Mouse (Mus musculus) intestine, embryonic 16.5 days (tissue): ENCODE measurements around the gene Fuca2. TPM values are rescaled to one million over a fixed set of nuclear protein-coding genes. Genes with fewer than 3 reads are reported as not detected.
"Not testable (repeated sequence)": the region's sequence is repeated elsewhere in the genome, so short reads cannot be mapped to it uniquely, and the experiment has no call there.

Experiments used
- ATAC-seq: fragments of 200-750 bp; cut with Nextera tagmentation; 2 replicates; pipeline ENCODE4 v1.8.0; 2017; ENCODE audit warnings: moderate TSS enrichment, moderate library complexity
- H3K27ac ChIP-seq: fragments of 300-500 bp; sonication (generic); 2 replicates; pipeline ENCODE4 v1.5.1; 2014; ENCODE audit warnings: mild to moderate bottlenecking, low read length
- H3K27me3 ChIP-seq: fragments of 300-500 bp; sonication (generic); replicated peaks from 2 replicates; pipeline ENCODE4 v1.6.1; 2014; ENCODE audit warnings: low read length, control low read depth, mixed read lengths; ENCODE audit not compliant: control insufficient read depth, insufficient read depth
- H3K36me3 ChIP-seq: fragments of 300-500 bp; sonication (generic); 2 replicates; pipeline ENCODE4 v1.6.1; 2014; ENCODE audit warnings: low read length, control low read depth; ENCODE audit not compliant: control insufficient read depth, insufficient read depth
- H3K4me1 ChIP-seq: fragments of 300-500 bp; sonication (generic); 2 replicates; pipeline ENCODE4 v1.6.1; 2014; ENCODE audit warnings: low read length, control low read depth, mixed read lengths; ENCODE audit not compliant: control insufficient read depth, insufficient read depth
- H3K4me2 ChIP-seq: fragments of 300-500 bp; sonication (generic); 2 replicates; pipeline ENCODE4 v1.6.1; 2014; ENCODE audit warnings: low read depth, low read length, control low read depth
- H3K4me3 ChIP-seq: fragments of 300-500 bp; sonication (generic); 2 replicates; pipeline ENCODE4 v1.5.1; 2014; ENCODE audit warnings: mild to moderate bottlenecking, low read length
- H3K9ac ChIP-seq: fragments of 300-500 bp; sonication (generic); 2 replicates; pipeline ENCODE4 v1.6.1; 2014; ENCODE audit warnings: low read depth, low read length
- H3K9me3 ChIP-seq: fragments of 300-500 bp; sonication (generic); 2 replicates; pipeline ENCODE4 v1.6.1; 2016; ENCODE audit warnings: low read length, control low read depth; ENCODE audit not compliant: control insufficient read depth
- WGBS: fragments of 180-500 bp; shearing (Covaris S2); extraction: QIAGEN DNeasy Blood & Tissue Kit; methylation state at CpG from one replicate; pipeline ENCODE4 v1.1.7; 2014; 5-methylcytosine and 5-hydroxymethylcytosine counted together
- polyA plus RNA-seq: library from polyadenylated mRNA; unstranded; fragments of >200 nt; fragmentation: Nextera tagmentation; extraction: Ambion mirVana; gene quantifications from 2 replicates; pipeline ENCODE4 v1.2.1, GENCODE M21; 2015

The Fuca2 gene
- polyA plus RNA-seq, 1 experiment from 2014 or later = 232 TPM

- not testable (repeated sequence) for H3K27me3 ChIP-seq
- WGBS = 51% methylated on average over 4 of the region's 4 CpGs
These were observed 2.2 kb downstream of the Fuca2 start for GRCm38 (mm10) chr10:13501533-13501932.

DNA sequence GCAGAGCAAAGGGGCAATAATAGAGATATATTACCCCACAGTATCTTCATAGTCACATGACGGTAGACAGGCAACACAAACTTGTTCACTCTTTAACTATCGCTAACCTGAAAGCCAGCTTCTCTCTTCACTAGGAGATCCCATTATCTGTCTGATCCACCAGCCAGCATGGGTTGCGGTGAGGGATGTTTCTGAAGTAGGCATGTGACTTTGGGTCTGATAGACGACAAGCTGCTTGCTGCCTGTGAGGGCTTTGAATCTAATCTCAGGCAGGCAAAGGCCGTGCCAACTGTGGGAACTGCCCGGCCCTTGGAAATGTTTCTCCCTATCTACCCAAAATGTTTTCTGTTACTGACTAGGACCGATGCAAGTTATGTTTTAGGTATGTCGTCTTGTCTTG is 3.0 kb downstream of the Fuca2 start:
- Histone ChIP-seq H3K36me3 (0 out of 2 replicates have a peak, but pooled peaks cover 2% of the 10 kb centered on the region), H3K27me3 (no peaks in the 10 kb centered on the region), H3K4me2 (peak overlapping the region; percentile 84; the same call in 1 of the 2 replicates), H3K9me3 (no peaks in the 10 kb centered on the region), H3K27ac (no peak overlapping the region), H3K9ac (no peak overlapping the region), H3K4me1 (peaks cover 4% of the 10 kb centered on the region; the same call in 1 of the 2 replicates), H3K4me3 (no peak overlapping the region)
- WGBS = 76% methylated on average over 8 of the region's 8 CpGs
- peak; percentile 12 for ATAC-seq

More at GRCm38 (mm10) chr10:13501533-13501932, 2.2 kb downstream of the Fuca2 start:
- 0 out of 2 replicates have a peak, but pooled peaks have one; percentile 10 for ATAC-seq
- Histone ChIP-seq H3K4me2 (peak overlapping the region; percentile 84), H3K4me3 (peak overlapping the region; percentile 74), H3K9ac (peak overlapping the region; percentile 79)
- H3K4me1 ChIP-seq, H3K36me3 ChIP-seq, H3K9me3 ChIP-seq, H3K27ac ChIP-seq: not testable (repeated sequence)

DNA sequence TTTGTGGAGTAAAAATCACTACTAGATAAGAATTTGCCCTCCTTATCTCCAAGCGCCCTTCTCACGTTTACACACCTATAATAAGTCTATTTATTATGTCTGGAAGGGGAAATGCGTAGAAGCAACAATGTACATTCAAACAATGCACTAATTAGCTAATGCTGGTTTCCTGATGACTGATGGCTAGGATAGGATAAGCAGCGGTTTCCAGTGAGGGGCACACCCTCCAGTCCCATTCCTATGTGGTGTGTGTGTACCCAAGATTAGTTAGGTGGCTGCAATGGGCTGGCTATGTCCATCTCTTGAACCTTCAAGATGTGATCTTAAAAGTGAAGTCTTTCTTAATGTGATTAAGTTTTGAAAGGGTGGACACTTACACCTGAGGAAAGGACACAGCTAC is 22.5 kb downstream of the Fuca2 start:
- H3K4me1 ChIP-seq = no peaks in the 10 kb centered on the region
- no peak overlapping the region for H3K4me3 ChIP-seq
- 64% methylated on average over 4 of the region's 4 CpGs for WGBS
- ATAC-seq = no peak
- no peak overlapping the region for H3K27ac ChIP-seq
- H3K4me2 ChIP-seq = no peak overlapping the region
- no peak overlapping the region for H3K9ac ChIP-seq
- no peaks in the 10 kb centered on the region for H3K27me3 ChIP-seq
- H3K9me3 ChIP-seq = no peaks in the 10 kb centered on the region
- no peaks in the 10 kb centered on the region for H3K36me3 ChIP-seq

- 48% methylated on average over 4 of the region's 4 CpGs for WGBS
- Histone ChIP-seq H3K36me3 (no peaks in the 10 kb centered on the region), H3K9ac (no peak overlapping the region), H3K4me2 (no peak overlapping the region), H3K27ac (no peak overlapping the region), H3K4me1 (no peaks in the 10 kb centered on the region), H3K4me3 (no peak overlapping the region), H3K9me3 (no peaks in the 10 kb centered on the region), H3K27me3 (no peaks in the 10 kb centered on the region)
- ATAC-seq = peak; percentile 91
These were observed 28.8 kb downstream of the Fuca2 start for GRCm38 (mm10) chr10:13528155-13528554.

- 84% methylated on average over 3 of the region's 3 CpGs for WGBS
- no peaks in the 10 kb centered on the region for H3K36me3 ChIP-seq
- no peak for ATAC-seq
These were observed 35.4 kb downstream of the Fuca2 start for GRCm38 (mm10) chr10:13534751-13535150.

GRCm38 (mm10) chr10:13536706-13537105 is 37.4 kb downstream of the Fuca2 start:
- Histone ChIP-seq H3K4me2 (no peak overlapping the region), H3K4me3 (no peak overlapping the region), H3K9me3 (no peaks in the 10 kb centered on the region), H3K36me3 (no peaks in the 10 kb centered on the region), H3K4me1 (no peaks in the 10 kb centered on the region), H3K9ac (no peak overlapping the region), H3K27me3 (no peaks in the 10 kb centered on the region), H3K27ac (no peak overlapping the region)
- ATAC-seq = no peak
- WGBS = 94% methylated on average over 7 of the region's 7 CpGs

More at GRCm38 (mm10) chr10:13534751-13535150, 35.4 kb downstream of the Fuca2 start:
- no peak overlapping the region for H3K4me3 ChIP-seq
- no peak overlapping the region for H3K9ac ChIP-seq
- H3K4me2 ChIP-seq = no peak overlapping the region
- H3K27me3 ChIP-seq = no peaks in the 10 kb centered on the region
- no peaks in the 10 kb centered on the region for H3K4me1 ChIP-seq
- H3K27ac ChIP-seq = no peak overlapping the region
- no peaks in the 10 kb centered on the region for H3K9me3 ChIP-seq

DNA sequence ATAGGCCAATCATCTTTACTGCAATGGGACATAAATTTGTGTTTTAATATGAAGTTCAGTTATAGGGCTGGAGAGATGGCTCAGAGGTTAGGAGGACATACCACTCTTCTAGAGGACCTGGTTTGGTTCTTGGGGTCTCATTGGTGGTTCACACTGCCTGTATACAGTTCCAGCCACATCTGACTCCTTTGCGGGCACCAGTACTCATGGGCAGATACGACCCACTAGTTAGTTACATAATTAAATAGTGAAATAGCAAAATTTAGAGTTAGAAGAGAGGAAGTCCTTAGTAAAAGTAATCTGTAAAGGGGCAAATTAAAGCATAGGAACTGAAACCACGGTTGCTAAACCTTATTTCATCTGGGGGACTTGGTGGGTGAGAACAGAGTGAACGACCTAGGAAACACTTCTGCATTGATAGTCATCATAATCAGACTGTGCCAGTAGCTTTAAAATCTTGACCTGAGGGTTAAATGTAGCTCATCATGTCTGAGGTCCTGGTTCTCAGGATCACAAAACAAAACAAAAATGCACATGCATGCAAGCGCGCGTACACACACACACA is 40.5 kb downstream of the Fuca2 start:
- H3K27me3 ChIP-seq = no peaks in the 10 kb centered on the region
- H3K9me3 ChIP-seq = no peaks in the 10 kb centered on the region
- no peak overlapping the region for H3K4me3 ChIP-seq
- H3K4me1 ChIP-seq = no peaks in the 10 kb centered on the region
- WGBS = 91% methylated on average over 7 of the region's 7 CpGs
- ATAC-seq = no peak
- H3K36me3 ChIP-seq = no peaks in the 10 kb centered on the region
- H3K27ac ChIP-seq = no peak overlapping the region
- no peak overlapping the region for H3K9ac ChIP-seq
- no peak overlapping the region for H3K4me2 ChIP-seq

- H3K4me2 ChIP-seq = no peak overlapping the region
- H3K9ac ChIP-seq = no peak overlapping the region
- no peaks in the 10 kb centered on the region for H3K36me3 ChIP-seq
- no peak overlapping the region for H3K4me3 ChIP-seq
- no peaks in the 10 kb centered on the region for H3K9me3 ChIP-seq
- no peak overlapping the region for H3K27ac ChIP-seq
- H3K4me1 ChIP-seq = no peaks in the 10 kb centered on the region
- WGBS = 92% methylated on average over 5 of the region's 5 CpGs
- no peaks in the 10 kb centered on the region for H3K27me3 ChIP-seq
- ATAC-seq = no peak
These were observed 42.4 kb downstream of the Fuca2 start for GRCm38 (mm10) chr10:13541721-13542120.

- H3K4me3 ChIP-seq = peak within 1 kb of the TSS; percentile 63
- H3K4me1 ChIP-seq = peaks cover 4% of the 10 kb centered on the region
- H3K9ac ChIP-seq = peak within 1 kb of the TSS; percentile 80
- no peaks in the 10 kb centered on the region for H3K36me3 ChIP-seq
- under 1% methylated on average over 51 of the region's 51 CpGs for WGBS
- no peaks in the 10 kb centered on the region for H3K9me3 ChIP-seq
- peak within 1 kb of the TSS; percentile 62 for H3K27ac ChIP-seq
- ATAC-seq = peak; percentile 98
- peak within 1 kb of the TSS; percentile 66 for H3K4me2 ChIP-seq
- no peaks in the 10 kb centered on the region for H3K27me3 ChIP-seq
These were observed 53.5 kb downstream of the Fuca2 start, which contains the start of the genes Adat2 and Pex3 for GRCm38 (mm10) chr10:13552646-13553497. TSS of gene Adat2 (plus strand) at chr10:13552894. TSS of gene Pex3 (minus strand) at chr10:13553142.
